Mouse (Mus musculus) heart, adult 2 months (tissue): ENCODE measurements around the gene Lce3c. TPM values are rescaled to one million over a fixed set of nuclear protein-coding genes. Genes with fewer than 3 reads are reported as not detected.

Experiments
- DNase-seq, 2 experiments: peaks; one replicate each; pipeline ENCODE4 v3.0.0; 2021
- H3K27ac ChIP-seq: fragments of 200-600 bp; 2 replicates; pipeline ENCODE4 v1.8.1; 2022
- H3K27me3 ChIP-seq: fragments of 200-500 bp; 2 replicates; pipeline ENCODE4 v1.6.1; 2012; ENCODE audit warnings: mild to moderate bottlenecking, low read length, inconsistent platforms, mixed read lengths; ENCODE audit not compliant: control insufficient read depth, insufficient read depth
- H3K36me3 ChIP-seq: fragments of 200-500 bp; 2 replicates; pipeline ENCODE4 v1.6.1; 2012; ENCODE audit warnings: low read length, inconsistent platforms; ENCODE audit not compliant: control insufficient read depth, insufficient read depth
- H3K4me1 ChIP-seq: fragments of 200-500 bp; 2 replicates; pipeline ENCODE4 v1.6.1; 2011; ENCODE audit warnings: low read length; ENCODE audit not compliant: control insufficient read depth, insufficient read depth
- H3K4me3 ChIP-seq: fragments of 200-600 bp; 2 replicates; pipeline ENCODE4 v1.8.1; 2022
- H3K79me2 ChIP-seq: fragments of 200-500 bp; replicated peaks from 2 replicates; pipeline ENCODE4 v1.6.1; 2012; ENCODE audit warnings: mild to moderate bottlenecking, inconsistent platforms, low read length, moderate library complexity, mixed read lengths; ENCODE audit not compliant: control insufficient read depth, insufficient read depth
- H3K9ac ChIP-seq: fragments of 200-500 bp; 2 replicates; pipeline ENCODE4 v1.6.1; 2012; ENCODE audit warnings: low read depth, mild to moderate bottlenecking, control low read depth, inconsistent platforms, low read length, mixed read lengths
- CTCF ChIP-seq: fragments of 200-600 bp; IDR thresholded peaks from 2 replicates; pipeline ENCODE4 v1.8.1; 2022; ENCODE audit warnings: antibody characterized with exemption, mild to moderate bottlenecking, moderate library complexity
- EP300 ChIP-seq: fragments of 200-500 bp; IDR thresholded peaks from 2 replicates; pipeline ENCODE4 v1.6.1; 2011; ENCODE audit warnings: low read depth, low read length, control low read depth; ENCODE audit not compliant: insufficient read depth
- POLR2A ChIP-seq: fragments of 200-500 bp; IDR thresholded peaks from 2 replicates; pipeline ENCODE4 v1.6.1; 2011; ENCODE audit warnings: mild to moderate bottlenecking, low read depth, low read length, control low read depth; ENCODE audit not compliant: insufficient read depth
- WGBS: fragments of 180-500 bp; shearing (Covaris S2); methylation state at CpG from one replicate; pipeline ENCODE4 v1.1.7; 2018; 5-methylcytosine and 5-hydroxymethylcytosine counted together
- intact Hi-C: fragments of 180-260 bp; cut with DNase I; formaldehyde crosslinking; loops from one replicate; pipeline ENCODE4 v1.15.1; 2025
- polyA plus RNA-seq: library from polyadenylated mRNA; depleted of rRNA; stranded (reverse); fragments of >200 nt; gene quantifications from 2 replicates; pipeline ENCODE4 v1.2.3, GENCODE M21; 2012; rRNA removed
- total RNA-seq, 2 experiments: library from RNA; stranded (reverse); gene quantifications; 2 replicates each; pipeline ENCODE4 v1.2.3; 2021

Gene Lce3c
- total and polyA plus RNA-seq, 3 experiments = not detected

- WGBS = 37% methylated on average over 2 of the region's 2 CpGs
- Histone ChIP-seq H3K9ac (no peak within 1 kb of the TSS), H3K27me3 (no peaks in the 10 kb centered on the region), H3K36me3 (no peaks in the 10 kb centered on the region), H3K4me3 (no peak within 1 kb of the TSS), H3K79me2 (no peaks in the 10 kb centered on the region), H3K4me1 (no peaks in the 10 kb centered on the region), H3K27ac (no peak within 1 kb of the TSS)
- TF ChIP-seq POLR2A (no peak), CTCF (no peak), EP300 (no peak)
- no peak for DNase-seq
- intact Hi-C loops = no loop called here
Observed at GRCm38 (mm10) chr3:92926130-92926529, 18.2 kb upstream of the Lce3c start, which contains the start of gene Lce3a. Gene Lce3a (minus strand): TSS chr3:92926230.

DNA sequence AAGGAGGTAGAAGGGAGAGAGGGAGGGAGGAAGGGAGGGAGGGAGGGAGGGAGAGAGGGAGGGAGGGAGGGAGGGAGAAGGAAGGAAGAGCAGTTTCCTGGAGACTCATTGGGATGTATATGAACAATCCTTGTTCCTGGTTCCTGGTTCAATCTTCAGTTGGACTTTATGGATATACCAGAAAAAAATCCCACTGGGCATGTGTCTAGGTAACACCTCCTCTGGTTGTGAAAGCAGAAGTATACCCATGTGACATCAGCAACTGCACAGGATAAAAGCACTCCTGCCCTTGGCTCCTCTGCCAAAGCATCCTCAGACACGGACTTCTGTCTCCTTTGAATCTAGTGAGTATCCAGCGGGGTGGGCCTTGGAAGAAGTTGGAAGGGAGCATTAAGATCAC is 11.6 kb upstream of the Lce3c start, which contains the start of gene Lce3b:
TSS of gene Lce3b (plus strand) at position 301 of the 400 bp plus-strand sequence.
- no peaks in the 10 kb centered on the region for H3K4me1 ChIP-seq
- H3K4me3 ChIP-seq = no peak within 1 kb of the TSS
- no peaks in the 10 kb centered on the region for H3K36me3 ChIP-seq
- no peaks in the 10 kb centered on the region for H3K27me3 ChIP-seq
- no peak for TF ChIP-seq POLR2A
- TF ChIP-seq EP300 = no peak
- no peak for TF ChIP-seq CTCF
- DNase-seq = no peak
- WGBS = 58% methylated on average over 2 of the region's 2 CpGs
- H3K79me2 ChIP-seq = no peaks in the 10 kb centered on the region
- H3K27ac ChIP-seq = no peak within 1 kb of the TSS
- H3K9ac ChIP-seq = no peak within 1 kb of the TSS
- intact Hi-C loops = no loop called here

DNA sequence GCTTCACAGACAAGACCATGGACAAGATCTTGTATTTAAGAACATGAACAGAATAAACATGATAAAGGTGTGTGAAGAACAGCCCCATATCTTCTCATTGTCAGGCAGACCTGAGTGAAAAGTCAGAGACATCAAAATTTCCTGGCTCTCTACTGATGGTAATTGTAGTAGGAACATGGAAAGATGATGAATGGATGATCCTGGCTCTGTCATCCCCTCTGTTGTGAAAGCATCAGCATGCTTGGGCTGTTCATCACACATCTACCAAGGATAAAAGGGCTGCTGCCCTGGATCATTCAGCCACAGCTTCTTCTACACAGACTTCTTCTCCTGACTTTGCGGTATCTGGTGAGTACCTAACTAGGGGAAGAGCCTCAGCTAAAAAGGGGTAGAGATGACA is 12.8 kb downstream of the Lce3c start, which contains the start of gene Lce3d:
TSS of gene Lce3d (plus strand) at position 301 of the 400 bp plus-strand sequence.
- H3K79me2 ChIP-seq = no peaks in the 10 kb centered on the region
- H3K9ac ChIP-seq = no peak within 1 kb of the TSS
- no peaks in the 10 kb centered on the region for H3K27me3 ChIP-seq
- 85% methylated on average over 1 of the region's 1 CpGs for WGBS
- no peaks in the 10 kb centered on the region for H3K4me1 ChIP-seq
- no peak within 1 kb of the TSS for H3K27ac ChIP-seq
- no peak within 1 kb of the TSS for H3K4me3 ChIP-seq
- H3K36me3 ChIP-seq = no peaks in the 10 kb centered on the region
- TF ChIP-seq POLR2A = no peak
- TF ChIP-seq EP300 = no peak
- TF ChIP-seq CTCF = no peak
- intact Hi-C loops = no loop called here
- no peak for DNase-seq

GRCm38 (mm10) chr3:92966761-92967160 is 22.5 kb downstream of the Lce3c start, which contains the start of gene Lce3e:
Gene Lce3e (plus strand): TSS chr3:92967061.
- H3K9ac ChIP-seq = no peak within 1 kb of the TSS
- 80% methylated on average over 2 of the region's 2 CpGs for WGBS
- H3K79me2 ChIP-seq = no peaks in the 10 kb centered on the region
- TF ChIP-seq CTCF = no peak
- TF ChIP-seq POLR2A = no peak
- TF ChIP-seq EP300 = no peak
- H3K4me3 ChIP-seq = no peak within 1 kb of the TSS
- H3K27me3 ChIP-seq = no peaks in the 10 kb centered on the region
- no peak for DNase-seq
- H3K36me3 ChIP-seq = no peaks in the 10 kb centered on the region
- no peaks in the 10 kb centered on the region for H3K4me1 ChIP-seq
- H3K27ac ChIP-seq = no peak within 1 kb of the TSS
- intact Hi-C loops = no loop called here

DNA sequence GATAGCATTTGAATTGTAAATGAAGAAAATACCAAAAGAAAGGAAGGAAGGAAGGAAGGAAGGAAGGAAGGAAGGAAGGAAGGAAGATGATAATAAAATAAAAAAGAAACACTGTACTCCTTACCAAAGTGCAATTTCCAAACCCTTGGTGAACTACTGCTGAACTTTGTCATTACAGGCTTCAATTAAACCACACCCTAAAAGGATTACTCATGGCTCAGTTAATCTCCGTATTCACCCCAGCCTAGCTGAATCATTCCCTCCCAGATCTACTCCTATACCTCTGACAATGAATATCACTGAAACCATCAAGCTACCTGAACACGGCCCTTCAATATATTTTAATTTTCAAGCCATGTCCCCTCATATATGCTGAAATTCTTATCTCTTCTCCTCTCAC is 34.2 kb downstream of the Lce3c start:
- 59% methylated on average over 2 of the region's 2 CpGs for WGBS
- Histone ChIP-seq H3K9ac (no peak overlapping the region), H3K27me3 (no peaks in the 10 kb centered on the region), H3K27ac (no peak overlapping the region), H3K36me3 (no peaks in the 10 kb centered on the region), H3K4me1 (no peaks in the 10 kb centered on the region), H3K79me2 (no peaks in the 10 kb centered on the region), H3K4me3 (no peak overlapping the region)
- intact Hi-C loops = no loop called here
- TF ChIP-seq EP300 = no peak
- TF ChIP-seq POLR2A = no peak
- no peak for TF ChIP-seq CTCF
- no peak for DNase-seq

- Histone ChIP-seq H3K4me1 (no peaks in the 10 kb centered on the region), H3K9ac (no peak within 1 kb of the TSS), H3K4me3 (no peak within 1 kb of the TSS), H3K27ac (no peak within 1 kb of the TSS), H3K27me3 (no peaks in the 10 kb centered on the region), H3K79me2 (no peaks in the 10 kb centered on the region), H3K36me3 (no peaks in the 10 kb centered on the region)
- intact Hi-C loops = no loop called here
- TF ChIP-seq POLR2A (no peak), CTCF (no peak), EP300 (no peak)
- DNase-seq = no peak
Observed at GRCm38 (mm10) chr3:92991926-92992325, 47.6 kb downstream of the Lce3c start, which contains the start of gene Lce3f. Gene Lce3f (plus strand): TSS chr3:92992226.

Other genes with a start within 250 kb of the Lce3c start
- not detected for gene Lce1e, start 235.4 kb upstream of the Lce3c start, total RNA-seq
- not detected in 2 replicates for gene Lce1e, start 235.4 kb upstream of the Lce3c start, polyA plus RNA-seq
- not detected for gene Lce1f, start 224.1 kb upstream of the Lce3c start, total RNA-seq
- gene Lce1f, start 224.1 kb upstream of the Lce3c start, polyA plus RNA-seq = not detected in 2 replicates
- gene Gm38119, start 205.4 kb upstream of the Lce3c start, total RNA-seq = not detected
- not detected in 2 replicates for gene Gm38119, start 205.4 kb upstream of the Lce3c start, polyA plus RNA-seq
- gene Lce1g, start 192.1 kb upstream of the Lce3c start, total RNA-seq = not detected
- not detected in 2 replicates for gene Lce1g, start 192.1 kb upstream of the Lce3c start, polyA plus RNA-seq
- not detected for gene Lce1h, start 179.4 kb upstream of the Lce3c start, total RNA-seq
- not detected in 2 replicates for gene Lce1h, start 179.4 kb upstream of the Lce3c start, polyA plus RNA-seq
- not detected for gene Lce1i, start 165.6 kb upstream of the Lce3c start, total RNA-seq
- gene Lce1i, start 165.6 kb upstream of the Lce3c start, polyA plus RNA-seq = not detected in 2 replicates
- not detected for gene Lce1j, start 154.0 kb upstream of the Lce3c start, total RNA-seq
- not detected in 2 replicates for gene Lce1j, start 154.0 kb upstream of the Lce3c start, polyA plus RNA-seq
- not detected for gene Lce1k, start 136.6 kb upstream of the Lce3c start, total RNA-seq
- gene Lce1k, start 136.6 kb upstream of the Lce3c start, polyA plus RNA-seq = not detected in 2 replicates
- not detected for gene Kprp, start 117.2 kb upstream of the Lce3c start, total RNA-seq
- gene Kprp, start 117.2 kb upstream of the Lce3c start, polyA plus RNA-seq = not detected in 2 replicates
- not detected for gene Lce1l, start 93.2 kb upstream of the Lce3c start, total RNA-seq
- gene Lce1l, start 93.2 kb upstream of the Lce3c start, polyA plus RNA-seq = not detected in 2 replicates
- gene 2310050C09Rik, start 74.3 kb upstream of the Lce3c start, total RNA-seq = not detected
- not detected in 2 replicates for gene 2310050C09Rik, start 74.3 kb upstream of the Lce3c start, polyA plus RNA-seq
- gene Lce3a, start 18.3 kb upstream of the Lce3c start, total RNA-seq = not detected
- not detected in 2 replicates for gene Lce3a, start 18.3 kb upstream of the Lce3c start, polyA plus RNA-seq
- not detected for gene Lce3b, start 11.5 kb upstream of the Lce3c start, total RNA-seq
- gene Lce3b, start 11.5 kb upstream of the Lce3c start, polyA plus RNA-seq = not detected in 2 replicates
- not detected for gene Lce3d, start 12.9 kb downstream of the Lce3c start, total RNA-seq
- gene Lce3d, start 12.9 kb downstream of the Lce3c start, polyA plus RNA-seq = not detected in 2 replicates
- gene Lce3e, start 22.6 kb downstream of the Lce3c start, total RNA-seq = not detected
- gene Lce3e, start 22.6 kb downstream of the Lce3c start, polyA plus RNA-seq = not detected in 2 replicates
- not detected for gene Lce3f, start 47.7 kb downstream of the Lce3c start, total RNA-seq
- not detected in 2 replicates for gene Lce3f, start 47.7 kb downstream of the Lce3c start, polyA plus RNA-seq
- gene Crct1, start 71.2 kb downstream of the Lce3c start, total RNA-seq = not detected
- gene Crct1, start 71.2 kb downstream of the Lce3c start, polyA plus RNA-seq = not detected in 2 replicates
- not detected for gene Lce1m, start 74.6 kb downstream of the Lce3c start, total RNA-seq
- not detected in 2 replicates for gene Lce1m, start 74.6 kb downstream of the Lce3c start, polyA plus RNA-seq
- not detected for gene Gm4858, start 124.3 kb downstream of the Lce3c start, total RNA-seq
- not detected in 2 replicates for gene Gm4858, start 124.3 kb downstream of the Lce3c start, polyA plus RNA-seq
- gene Crnn, start 200.3 kb downstream of the Lce3c start, total RNA-seq = not detected
- gene Crnn, start 200.3 kb downstream of the Lce3c start, polyA plus RNA-seq = not detected in 2 replicates